Comparison of ENCODE assay signal across 7 mouse cellular contexts in the genomic region with DNA sequence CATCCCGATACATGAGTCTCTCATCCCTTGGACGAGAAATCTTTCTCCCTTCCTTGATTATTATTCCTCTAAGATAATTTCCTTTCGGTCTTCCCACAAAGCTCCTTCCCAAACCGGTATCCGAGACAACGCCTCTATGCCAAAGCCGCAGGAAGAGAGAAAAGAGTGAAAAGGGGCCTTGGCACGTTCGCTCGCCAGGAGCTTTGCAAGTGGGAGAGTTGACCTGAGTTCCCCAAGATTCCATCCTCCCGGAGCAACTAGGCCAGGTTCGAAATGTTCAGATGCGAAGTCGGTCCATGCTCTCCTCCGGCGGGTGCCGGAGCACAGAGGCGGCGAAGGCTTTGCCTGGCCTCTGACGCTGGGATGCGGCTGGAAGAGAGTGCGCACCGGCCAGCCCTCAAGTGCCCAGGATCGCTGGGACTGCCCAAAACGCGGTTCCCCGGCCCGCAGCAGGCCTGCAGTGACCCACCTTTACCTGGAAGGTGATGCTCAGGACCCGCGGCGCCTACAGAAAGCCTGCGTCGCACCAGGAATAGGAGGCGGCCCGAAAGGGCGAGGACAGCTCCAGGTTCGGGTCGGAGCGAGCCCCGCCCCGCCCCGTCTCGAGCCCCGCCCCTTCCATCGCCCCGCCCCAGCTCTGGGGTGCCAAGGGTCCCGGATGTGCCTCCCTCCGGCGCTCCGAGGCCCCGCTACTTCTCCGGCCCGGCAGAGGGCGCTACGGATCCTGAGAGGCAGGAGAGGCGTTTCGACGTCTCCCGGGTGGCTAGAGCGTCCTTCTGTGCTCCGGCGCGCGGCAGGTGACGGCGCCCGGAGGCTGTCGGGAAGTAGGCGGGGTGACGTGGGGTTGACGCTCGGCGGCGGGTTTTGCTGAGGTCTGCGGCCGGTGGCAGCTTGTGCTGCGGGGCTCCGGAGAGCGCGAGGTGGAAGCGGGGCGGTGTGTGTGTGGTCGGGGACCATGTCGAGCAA. TPM values are rescaled to one million over a fixed set of nuclear protein-coding genes. Genes with fewer than 3 reads are reported as not detected.
DNase-seq lines count a peak whose midpoint lies in the region; ATAC-seq lines count a peak whose summit lies in the region.

A gene (minus strand): TSS at position 623 of the 966 bp plus-strand sequence.
A gene (plus strand): TSS at position 827 of the 966 bp plus-strand sequence.

- no peaks in the 10 kb centered on the region for H3K9me3 ChIP-seq in intestine, embryonic 15.5 days
- no peaks in the 10 kb centered on the region for H3K9me3 ChIP-seq in midbrain, embryonic 10.5 days (replicated peaks)

- intact Hi-C loops in left cerebral cortex, postnatal 25 days (cut with DNase I), result no loop called here

- H3K4me3 ChIP-seq in intestine, embryonic 15.5 days (replicated peaks), result peak within 1 kb of the TSS; percentile 84
- peak within 1 kb of the TSS; percentile 91 for H3K4me3 ChIP-seq in midbrain, embryonic 10.5 days

- H3K4me2 ChIP-seq in intestine, embryonic 15.5 days (replicated peaks), result peak within 1 kb of the TSS; percentile 86

- H3K27ac ChIP-seq in intestine, embryonic 15.5 days, result peak within 1 kb of the TSS; percentile 79
- peak within 1 kb of the TSS; percentile 92 for H3K27ac ChIP-seq in midbrain, embryonic 10.5 days (replicated peaks)

- peak; percentile 97 to 99 for DNase-seq in adrenal gland, adult 18-20 months (ENCODE audit: low spot score in 2 of 2)
- DNase-seq in embryo, embryonic 11 days, result peak; percentile 99
- peak; percentile 97 for DNase-seq in gastrocnemius, postnatal 25 days
- peak; percentile 97 to 98 for DNase-seq in left cerebral cortex, postnatal 25 days (ENCODE audit: low spot score in 2 of 2)
- DNase-seq in midbrain, embryonic 10.5 days (ENCODE audit: low spot score), result peak; percentile 98
- peak; percentile 99 for DNase-seq in right cerebral cortex, postnatal 4 days

- no peaks in the 10 kb centered on the region for H3K36me3 ChIP-seq in intestine, embryonic 15.5 days
- peaks cover 12% of the 10 kb centered on the region; the same call in 1 of the 2 replicates for H3K36me3 ChIP-seq in midbrain, embryonic 10.5 days

- peak; percentile 97 for ATAC-seq in intestine, embryonic 15.5 days

- H3K4me1 ChIP-seq in intestine, embryonic 15.5 days (replicated peaks), result no peaks in the 10 kb centered on the region
- H3K4me1 ChIP-seq in midbrain, embryonic 10.5 days, result peaks cover 35% of the 10 kb centered on the region

- WGBS in intestine, embryonic 15.5 days, result under 1% methylated on average over 84 of the region's 84 CpGs
- under 1% methylated on average over 83 of the region's 84 CpGs for WGBS in midbrain, embryonic 10.5 days

- peak within 1 kb of the TSS; percentile 95 for H3K9ac ChIP-seq in intestine, embryonic 15.5 days

- no peaks in the 10 kb centered on the region for H3K27me3 ChIP-seq in intestine, embryonic 15.5 days (replicated peaks)
- no peaks in the 10 kb centered on the region for H3K27me3 ChIP-seq in midbrain, embryonic 10.5 days (ENCODE audit: low read depth, poor library complexity, severe bottlenecking)

RNA-seq across cellular contexts. Expression of the first gene that starts in this region (rescaled TPM):
- 10 to 100 TPM; 13.1 to 13.2 TPM for total RNA-seq in adrenal gland, adult 18-20 months (2021)
- total RNA-seq in gastrocnemius, postnatal 25 days (2021), result 1 to 10 TPM; 2.5 to 3.1 TPM
- polyA plus RNA-seq in intestine, embryonic 15.5 days (2015; fragmentation: Nextera tagmentation; extraction: Ambion mirVana), result 10.1 and 12.4 TPM in 2 replicates
- 10 to 100 TPM; 28.3 to 28.8 TPM for total RNA-seq in left cerebral cortex, postnatal 25 days (2021)
- 33.8 and 43.8 TPM in 2 replicates for polyA plus RNA-seq in midbrain, embryonic 10.5 days (2016; fragmentation: Nextera tagmentation; extraction: Ambion mirVana)

RNA-seq across cellular contexts. Expression of the second gene that starts in this region (rescaled TPM):
- total RNA-seq in adrenal gland, adult 18-20 months (2021), result 10 to 100 TPM; 18.8 to 26.6 TPM
- 10 to 100 TPM; 23.3 to 23.9 TPM for total RNA-seq in gastrocnemius, postnatal 25 days (2021)
- 102 and 107 TPM in 2 replicates for polyA plus RNA-seq in intestine, embryonic 15.5 days (2015; fragmentation: Nextera tagmentation; extraction: Ambion mirVana)
- total RNA-seq in left cerebral cortex, postnatal 25 days (2021), result 10 to 100 TPM; 41.2 to 43.1 TPM
- polyA plus RNA-seq in midbrain, embryonic 10.5 days (2016; fragmentation: Nextera tagmentation; extraction: Ambion mirVana), result 102 and 116 TPM in 2 replicates

Comparison
In these comparisons a context has a peak if more than half of its experiments do, and no peak if none do; other contexts are left out.
1. Peak in every context shown above with its lines: DNase-seq, ATAC-seq, H3K4me3 ChIP-seq and H3K27ac ChIP-seq.